Mouse (Mus musculus): ENCODE measurements around the gene Hsd17b2.

GRCm38 (mm10) chr8:117781375-117782129 is 79.8 kb downstream of the Hsd17b2 start:
- TF ChIP-seq HCFC1 (IDR thresholded peaks at IDR 0.05; ENCODE audit: borderline replicate concordance, insufficient read depth, low read length) (no peak), CHD2 (IDR thresholded peaks at IDR 0.05; ENCODE audit: low read depth, low read length) (no peak), ZNF384 (IDR thresholded peaks at IDR 0.05; ENCODE audit: low read depth, low read length) (no peak)

Data from ES-E14 (cell line).